Mouse (Mus musculus) monocyte, adult 5-6 weeks (primary cell): Measurements from ENCODE around the gene Cnnm2. TPM values are rescaled to one million over a fixed set of nuclear protein-coding genes. Genes with fewer than 3 reads are reported as not detected.

Experiments used
- total RNA-seq: library from RNA; stranded (forward); fragments of 200-1000, 200-491, 200-594 nt; gene quantifications from 3 replicates; pipeline ENCODE4 v1.2.3, GENCODE M21; 2017

Gene Cnnm2
- total RNA-seq, 1 experiment from 2014 or later = 2.6 TPM

Other genes with a start within 250 kb of the Cnnm2 start
- 7.1 to 26.2 TPM (median 18.2 TPM) in 3 replicates for gene Arl3, start 188.4 kb upstream of the Cnnm2 start, total RNA-seq
- gene Sfxn2, start 188.2 kb upstream of the Cnnm2 start, total RNA-seq = 8.9 to 11.1 TPM (median 10.2 TPM) in 3 replicates
- gene Wbp1l, start 162.5 kb upstream of the Cnnm2 start, total RNA-seq = 45.5 to 72.9 TPM (median 56.5 TPM) in 3 replicates
- gene Cyp17a1, start 88.4 kb upstream of the Cnnm2 start, total RNA-seq = 1.6 to 6.0 TPM (median 3.4 TPM) in 3 replicates
- gene Borcs7, start 71.7 kb upstream of the Cnnm2 start, total RNA-seq = 10.0 to 20.7 TPM (median 12.4 TPM) in 3 replicates
- gene As3mt, start 54.1 kb upstream of the Cnnm2 start, total RNA-seq = 43.3 to 130 TPM (median 45.7 TPM) in 3 replicates